Mouse (Mus musculus) myocyte (in vitro differentiated cells): ENCODE measurements around the gene Shroom3.

Source experiments
- CEBPB ChIP-seq: IDR thresholded peaks from 2 replicates; pipeline ENCODE4 v1.6.1; 2011; ENCODE audit warnings: mild to moderate bottlenecking, moderate library complexity; ENCODE audit not compliant: poor library complexity, insufficient read depth, severe bottlenecking
- E2F4 ChIP-seq: IDR thresholded peaks from one replicate; pipeline ENCODE4 v1.6.1; 2011; ENCODE audit warnings: mild to moderate bottlenecking, control low read depth, moderate library complexity; ENCODE audit not compliant: insufficient read depth
- MAX ChIP-seq: IDR thresholded peaks from one replicate; pipeline ENCODE4 v1.6.1; 2011; ENCODE audit warnings: low read depth, mild to moderate bottlenecking, control low read depth
- MYOD1 ChIP-seq, 3 experiments: IDR thresholded peaks; one replicate each; pipeline ENCODE4 v1.6.1; 2011; ENCODE audit warnings: control low read depth in 2 of 3, low read depth in 2 of 3, mild to moderate bottlenecking in 2 of 3, moderate library complexity in 1 of 3; ENCODE audit not compliant: insufficient read length in 2 of 3, control insufficient read depth in 1 of 3
- MYOG ChIP-seq, 3 experiments: IDR thresholded peaks; one replicate each; pipeline ENCODE4 v1.6.1; 2011; ENCODE audit warnings: control low read depth in 2 of 3, low read depth in 2 of 3, mild to moderate bottlenecking in 2 of 3; ENCODE audit not compliant: insufficient read length in 2 of 3, control insufficient read depth in 1 of 3, insufficient read depth in 1 of 3
- POLR2A ChIP-seq: IDR thresholded peaks from one replicate; pipeline ENCODE4 v1.6.1; 2011; ENCODE audit warnings: low read depth, mild to moderate bottlenecking, control low read depth, moderate library complexity; ENCODE audit not compliant: insufficient read length
- TCF12 ChIP-seq: IDR thresholded peaks from one replicate; pipeline ENCODE4 v1.6.1; 2011; ENCODE audit warnings: mild to moderate bottlenecking, control low read depth; ENCODE audit not compliant: poor library complexity, insufficient read depth, severe bottlenecking
- TCF3 ChIP-seq: IDR thresholded peaks from one replicate; pipeline ENCODE4 v1.6.1; 2011; ENCODE audit warnings: low read depth, control low read depth; ENCODE audit not compliant: insufficient read length
- USF1 ChIP-seq: IDR thresholded peaks from one replicate; pipeline ENCODE4 v1.6.1; 2011; ENCODE audit warnings: low read depth, mild to moderate bottlenecking, control low read depth, moderate library complexity

DNA sequence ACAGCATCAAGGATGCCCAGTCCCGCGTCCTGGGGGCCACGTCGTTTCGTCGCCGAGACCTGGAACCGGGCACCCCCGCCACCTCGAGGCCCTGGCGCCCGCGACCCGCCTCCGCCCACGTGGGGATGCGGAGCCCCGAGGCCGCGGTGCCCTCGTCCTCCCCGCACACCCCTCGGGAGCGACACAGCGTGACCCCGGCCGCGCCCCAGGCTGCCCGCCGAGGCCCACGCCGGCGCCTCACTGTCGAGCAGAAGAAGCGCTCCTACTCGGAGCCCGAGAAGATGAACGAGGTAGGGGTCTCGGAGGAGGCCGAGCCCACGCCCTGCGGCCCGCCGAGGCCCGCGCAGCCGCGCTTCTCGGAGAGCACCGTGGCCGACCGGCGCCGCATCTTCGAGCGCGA lies 258.9 kb downstream of the Shroom3 start:
- no peak for TF ChIP-seq TCF12
- TF ChIP-seq POLR2A = no peak
- no peak for TF ChIP-seq TCF3
- no peak for TF ChIP-seq MYOG (IDR thresholded peaks at IDR 0.05; ENCODE audit: control insufficient read depth in 1 of 3, insufficient read depth in 1 of 3, insufficient read length in 2 of 3, low read depth in 2 of 3)
- TF ChIP-seq USF1 = no peak
- TF ChIP-seq E2F4 = no peak
- no peak for TF ChIP-seq MYOD1 (IDR thresholded peaks at IDR 0.05; ENCODE audit: control insufficient read depth in 1 of 3, insufficient read length in 2 of 3, low read depth in 2 of 3)
- TF ChIP-seq MAX = no peak
- TF ChIP-seq CEBPB = no peak
